Mouse (Mus musculus): ENCODE measurements around the gene Lcor. TPM values are rescaled to one million over a fixed set of nuclear protein-coding genes. Genes with fewer than 3 reads are reported as not detected.

Gene Lcor
- polyA plus RNA-seq, 2 experiments = 1.1 to 5.6 TPM

- peak; percentile 44; the same call in 1 of the 2 replicates for ATAC-seq (ENCODE audit: insufficient read depth)
- peak overlapping the region; percentile 40 for H3K4me2 ChIP-seq (ENCODE audit: low read depth)
Observed at GRCm38 (mm10) chr19:41496058-41496457, 13.6 kb downstream of the Lcor start.

GRCm38 (mm10) chr19:41507872-41508271 lies 25.4 kb downstream of the Lcor start:
- Histone ChIP-seq H3K9ac (replicated peaks) (no peak overlapping the region), H3K4me1 (replicated peaks; ENCODE audit: control insufficient read depth in 2 of 2, insufficient read depth in 2 of 2, low read length in 1 of 2) (no peaks in the 10 kb centered on the region), H3K36me3 (replicated peaks; ENCODE audit: control insufficient read depth, insufficient read depth, low read depth) (no peaks in the 10 kb centered on the region), H3K27me3 (ENCODE audit: control insufficient read depth, insufficient read depth, low read length) (no peaks in the 10 kb centered on the region), H3K9me3 (ENCODE audit: control insufficient read depth, low read length) (no peaks in the 10 kb centered on the region), H3K4me3 (ENCODE audit: insufficient read depth in 1 of 2, low read depth in 2 of 2, low read length in 2 of 2) (no peak overlapping the region), H3K27ac (no peak overlapping the region), H3K4me2 (ENCODE audit: low read depth) (no peak overlapping the region)
- DNase-seq (ENCODE audit: low read depth in 3 of 3, low spot score in 3 of 3) (no peak), ATAC-seq (ENCODE audit: insufficient read depth) (no peak)
- 89% methylated on average over 8 of the region's 8 CpGs for WGBS (ENCODE audit: insufficient replicate concordance)
- no peak for TF ChIP-seq EP300 (IDR thresholded peaks at IDR 0.05; ENCODE audit: low read depth)
- TF ChIP-seq CTCF (IDR thresholded peaks at IDR 0.05; ENCODE audit: low read depth) = no peak

More at GRCm38 (mm10) chr19:41496058-41496457, 13.6 kb downstream of the Lcor start:
- Histone ChIP-seq H3K9me3 (ENCODE audit: control insufficient read depth, low read length) (no peaks in the 10 kb centered on the region), H3K4me1 (replicated peaks; ENCODE audit: control insufficient read depth in 2 of 2, insufficient read depth in 2 of 2, low read length in 1 of 2) (peaks cover 16 to 21% of the 10 kb centered on the region in 2 experiments), H3K27me3 (ENCODE audit: control insufficient read depth, insufficient read depth, low read length) (no peaks in the 10 kb centered on the region), H3K4me3 (ENCODE audit: insufficient read depth in 1 of 2, low read depth in 2 of 2, low read length in 2 of 2) (no peak overlapping the region), H3K27ac (peak overlapping the region; percentile 60), H3K36me3 (replicated peaks; ENCODE audit: control insufficient read depth, insufficient read depth, low read depth) (no peaks in the 10 kb centered on the region; the same call in 1 of the 2 replicates), H3K9ac (replicated peaks) (peak overlapping the region; percentile 12; the same call in 1 of the 2 replicates)
- no peak for DNase-seq (ENCODE audit: low read depth in 3 of 3, low spot score in 3 of 3)
- TF ChIP-seq EP300 (IDR thresholded peaks at IDR 0.05; ENCODE audit: low read depth) = no peak
- TF ChIP-seq CTCF (IDR thresholded peaks at IDR 0.05; ENCODE audit: low read depth) = no peak

- WGBS (ENCODE audit: insufficient replicate concordance) = 85% methylated on average over 1 of the region's 1 CpGs
- ATAC-seq (ENCODE audit: insufficient read depth) (no peak), DNase-seq (ENCODE audit: low read depth in 3 of 3, low spot score in 3 of 3) (no peak)
- H3K4me2 ChIP-seq (ENCODE audit: low read depth) = no peak overlapping the region
- H3K9me3 ChIP-seq (ENCODE audit: control insufficient read depth, low read length) = no peaks in the 10 kb centered on the region
- no peak overlapping the region for H3K4me3 ChIP-seq (ENCODE audit: insufficient read depth in 1 of 2, low read depth in 2 of 2, low read length in 2 of 2)
- peaks cover 0 to 2% of the 10 kb centered on the region in 2 experiments; a peak in 2 of 4 replicates for H3K4me1 ChIP-seq (replicated peaks; ENCODE audit: control insufficient read depth in 2 of 2, insufficient read depth in 2 of 2, low read length in 1 of 2)
- no peak overlapping the region for H3K27ac ChIP-seq
- no peaks in the 10 kb centered on the region for H3K27me3 ChIP-seq (ENCODE audit: control insufficient read depth, insufficient read depth, low read length)
- H3K36me3 ChIP-seq (replicated peaks; ENCODE audit: control insufficient read depth, insufficient read depth, low read depth) = no peaks in the 10 kb centered on the region
- no peak for TF ChIP-seq CTCF (IDR thresholded peaks at IDR 0.05; ENCODE audit: low read depth)
- H3K9ac ChIP-seq (replicated peaks) = no peak overlapping the region
Observed at GRCm38 (mm10) chr19:41514836-41515235, 32.4 kb downstream of the Lcor start.

- peaks cover 0 to 2% of the 10 kb centered on the region in 2 experiments; a peak in 2 of 4 replicates for H3K4me1 ChIP-seq (replicated peaks; ENCODE audit: control insufficient read depth in 2 of 2, insufficient read depth in 2 of 2, low read length in 1 of 2)
- TF ChIP-seq EP300 (IDR thresholded peaks at IDR 0.05; ENCODE audit: low read depth) = no peak
- TF ChIP-seq CTCF (IDR thresholded peaks at IDR 0.05; ENCODE audit: low read depth) = no peak
- no peaks in the 10 kb centered on the region for H3K9me3 ChIP-seq (ENCODE audit: control insufficient read depth, low read length)
- H3K4me2 ChIP-seq (ENCODE audit: low read depth) = no peak overlapping the region
- H3K27ac ChIP-seq = no peak overlapping the region
- no peak overlapping the region for H3K4me3 ChIP-seq (ENCODE audit: insufficient read depth in 1 of 2, low read depth in 2 of 2, low read length in 2 of 2)
- WGBS (ENCODE audit: insufficient replicate concordance) = 47% methylated on average over 1 of the region's 1 CpGs
- no peak overlapping the region for H3K9ac ChIP-seq (replicated peaks)
- ATAC-seq (ENCODE audit: insufficient read depth) (no peak), DNase-seq (ENCODE audit: low read depth in 3 of 3, low spot score in 3 of 3) (peak in 1 of 3 experiments; percentile 24)
- no peaks in the 10 kb centered on the region for H3K27me3 ChIP-seq (ENCODE audit: control insufficient read depth, insufficient read depth, low read length)
- no peaks in the 10 kb centered on the region for H3K36me3 ChIP-seq (replicated peaks; ENCODE audit: control insufficient read depth, insufficient read depth, low read depth)
Observed at GRCm38 (mm10) chr19:41515549-41515948, 33.1 kb downstream of the Lcor start.

- H3K36me3 ChIP-seq (replicated peaks; ENCODE audit: control insufficient read depth, insufficient read depth, low read depth) = no peaks in the 10 kb centered on the region
- H3K4me3 ChIP-seq (ENCODE audit: insufficient read depth in 1 of 2, low read depth in 2 of 2, low read length in 2 of 2) = no peak overlapping the region
- ATAC-seq (ENCODE audit: insufficient read depth) (no peak), DNase-seq (ENCODE audit: low read depth in 3 of 3, low spot score in 3 of 3) (no peak)
- peaks cover 0 to 2% of the 10 kb centered on the region in 2 experiments; a peak in 2 of 4 replicates for H3K4me1 ChIP-seq (replicated peaks; ENCODE audit: control insufficient read depth in 2 of 2, insufficient read depth in 2 of 2, low read length in 1 of 2)
- H3K9me3 ChIP-seq (ENCODE audit: control insufficient read depth, low read length) = no peaks in the 10 kb centered on the region
- TF ChIP-seq EP300 (IDR thresholded peaks at IDR 0.05; ENCODE audit: low read depth) (no peak), CTCF (IDR thresholded peaks at IDR 0.05; ENCODE audit: low read depth) (no peak)
- H3K9ac ChIP-seq (replicated peaks) = no peak overlapping the region
- H3K27ac ChIP-seq = no peak overlapping the region
- WGBS (ENCODE audit: insufficient replicate concordance) = 81% methylated on average over 3 of the region's 3 CpGs
- H3K4me2 ChIP-seq (ENCODE audit: low read depth) = no peak overlapping the region
- no peaks in the 10 kb centered on the region for H3K27me3 ChIP-seq (ENCODE audit: control insufficient read depth, insufficient read depth, low read length)
Observed at GRCm38 (mm10) chr19:41517006-41517405, 34.6 kb downstream of the Lcor start.

Measured in liver, embryonic 14.5 days (tissue).